Mouse (Mus musculus) limb, embryonic 11.5 days (tissue): ENCODE data around the gene Extl2. TPM values are rescaled to one million over a fixed set of nuclear protein-coding genes. Genes with fewer than 3 reads are reported as not detected.

Experiments used
- ATAC-seq: fragments of 200-750 bp; cut with Nextera tagmentation; 2 replicates; pipeline ENCODE4 v1.8.0; 2017; ENCODE audit warnings: low read depth; ENCODE audit not compliant: insufficient number of reproducible peaks, low FRiP score, low TSS enrichment
- DNase-seq: peaks from one replicate; pipeline ENCODE4 v3.0.0-alpha.2; 2015; ENCODE audit warnings: low spot score
- H3K27ac ChIP-seq: fragments of 300-500 bp; sonication (generic); replicated peaks from 2 replicates; pipeline ENCODE4 v1.5.1; 2014; ENCODE audit warnings: low read depth, mild to moderate bottlenecking, low read length
- H3K27me3 ChIP-seq: fragments of 300-500 bp; sonication (generic); 2 replicates; pipeline ENCODE4 v1.6.1; 2014; ENCODE audit warnings: mild to moderate bottlenecking, low read length, mixed read lengths; ENCODE audit not compliant: control insufficient read depth, insufficient read depth
- H3K36me3 ChIP-seq: fragments of 300-500 bp; sonication (generic); 2 replicates; pipeline ENCODE4 v1.6.1; 2014; ENCODE audit warnings: mild to moderate bottlenecking, low read length, moderate library complexity, mixed read lengths; ENCODE audit not compliant: control insufficient read depth, insufficient read depth
- H3K4me1 ChIP-seq: fragments of 300-500 bp; sonication (generic); 2 replicates; pipeline ENCODE4 v1.6.1; 2014; ENCODE audit warnings: low read length, mixed read lengths; ENCODE audit not compliant: control insufficient read depth, insufficient read depth
- H3K4me2 ChIP-seq: fragments of 300-500 bp; sonication (generic); 2 replicates; pipeline ENCODE4 v1.6.1; 2014; ENCODE audit warnings: low read depth, mild to moderate bottlenecking, moderate library complexity; ENCODE audit not compliant: severe bottlenecking
- H3K4me3 ChIP-seq: fragments of 300-500 bp; sonication (generic); 2 replicates; pipeline ENCODE4 v1.5.1; 2014; ENCODE audit warnings: low read depth, low read length
- H3K9ac ChIP-seq: fragments of 300-500 bp; sonication (generic); 2 replicates; pipeline ENCODE4 v1.6.1; 2014; ENCODE audit warnings: mild to moderate bottlenecking, low read length
- H3K9me3 ChIP-seq: fragments of 300-500 bp; sonication (generic); 2 replicates; pipeline ENCODE4 v1.6.1; 2016; ENCODE audit warnings: low read length; ENCODE audit not compliant: control insufficient read depth
- WGBS: fragments of 180-500 bp; shearing (Covaris S2); extraction: QIAGEN DNeasy Blood & Tissue Kit; methylation state at CpG from one replicate; pipeline ENCODE4 v1.1.7; 2014; 5-methylcytosine and 5-hydroxymethylcytosine counted together
- polyA plus RNA-seq: library from polyadenylated mRNA; unstranded; fragments of >200 nt; fragmentation: Nextera tagmentation; extraction: Ambion mirVana; gene quantifications from 2 replicates; pipeline ENCODE4 v1.2.1, GENCODE M21; 2014

Extl2 gene
- polyA plus RNA-seq, 1 experiment from 2014 or later, result 18.1 TPM

- Histone ChIP-seq H3K36me3 (0 out of 2 replicates have a peak, but pooled peaks cover 2% of the 10 kb centered on the region), H3K4me3 (no peak overlapping the region), H3K27ac (no peak overlapping the region), H3K4me1 (peaks cover 3% of the 10 kb centered on the region; the same call in 1 of the 2 replicates), H3K4me2 (no peak overlapping the region), H3K9me3 (no peaks in the 10 kb centered on the region), H3K27me3 (no peaks in the 10 kb centered on the region), H3K9ac (no peak overlapping the region)
- no peak for ATAC-seq
- no peak for DNase-seq
- 58% methylated on average over 4 of the region's 4 CpGs for WGBS
Measured at GRCm38 (mm10) chr3:115992588-115992987, 14.7 kb upstream of the Extl2 start.

GRCm38 (mm10) chr3:115993025-115993424 is 14.2 kb upstream of the Extl2 start:
- Histone ChIP-seq H3K4me2 (no peak overlapping the region), H3K9ac (no peak overlapping the region), H3K27ac (no peak overlapping the region), H3K27me3 (no peaks in the 10 kb centered on the region), H3K9me3 (peaks cover under 1% of the 10 kb centered on the region; the same call in 1 of the 2 replicates), H3K4me1 (peaks cover 3% of the 10 kb centered on the region; the same call in 1 of the 2 replicates), H3K4me3 (no peak overlapping the region), H3K36me3 (peaks cover 3% of the 10 kb centered on the region; the same call in 1 of the 2 replicates)
- 49% methylated on average over 10 of the region's 10 CpGs for WGBS
- peak; percentile 34 for DNase-seq
- no peak for ATAC-seq

- Histone ChIP-seq H3K9me3 (peaks cover 3% of the 10 kb centered on the region; the same call in 1 of the 2 replicates), H3K4me3 (no peak overlapping the region), H3K27me3 (no peaks in the 10 kb centered on the region), H3K4me1 (peaks cover 1% of the 10 kb centered on the region; the same call in 1 of the 2 replicates), H3K36me3 (peaks cover 13% of the 10 kb centered on the region; the same call in 1 of the 2 replicates), H3K4me2 (no peak overlapping the region), H3K27ac (no peak overlapping the region), H3K9ac (no peak overlapping the region)
- 90% methylated on average over 5 of the region's 5 CpGs for WGBS
- DNase-seq (no peak), ATAC-seq (no peak)
Measured at GRCm38 (mm10) chr3:115996929-115997328, 10.3 kb upstream of the Extl2 start.

GRCm38 (mm10) chr3:116006284-116006977 is 831 bp upstream of the Extl2 start:
- Histone ChIP-seq H3K4me3 (peak overlapping the region; percentile 67), H3K4me2 (peak overlapping the region; percentile 96), H3K9ac (peak overlapping the region; percentile 63), H3K36me3 (peaks cover 3% of the 10 kb centered on the region; the same call in 1 of the 2 replicates), H3K27me3 (no peaks in the 10 kb centered on the region), H3K27ac (no peak overlapping the region), H3K4me1 (no peaks in the 10 kb centered on the region; the same call in 1 of the 2 replicates), H3K9me3 (no peaks in the 10 kb centered on the region)
- WGBS, result 7% methylated on average over 12 of the region's 12 CpGs
- ATAC-seq, result no peak
- no peak for DNase-seq

- peak overlapping the region; percentile 61 for H3K27ac ChIP-seq
- peak overlapping the region; percentile 54 for H3K9ac ChIP-seq
- peak overlapping the region; percentile 67 for H3K4me3 ChIP-seq
- H3K27me3 ChIP-seq, result no peaks in the 10 kb centered on the region
- H3K4me1 ChIP-seq, result no peaks in the 10 kb centered on the region; the same call in 1 of the 2 replicates
- peaks cover 3% of the 10 kb centered on the region; the same call in 1 of the 2 replicates for H3K36me3 ChIP-seq
- H3K9me3 ChIP-seq, result no peaks in the 10 kb centered on the region
- peak overlapping the region; percentile 96 for H3K4me2 ChIP-seq
- peak; percentile 83 for DNase-seq
- WGBS, result under 1% methylated on average over 12 of the region's 12 CpGs
- peak; percentile 77 for ATAC-seq
Measured at GRCm38 (mm10) chr3:116007941-116008440, 729 bp downstream of the Extl2 start.

GRCm38 (mm10) chr3:116009622-116010344 is 2.5 kb downstream of the Extl2 start:
- Histone ChIP-seq H3K9ac (no peak overlapping the region), H3K4me3 (no peak overlapping the region), H3K4me2 (no peak overlapping the region), H3K9me3 (no peaks in the 10 kb centered on the region), H3K4me1 (no peaks in the 10 kb centered on the region; the same call in 1 of the 2 replicates), H3K27ac (no peak overlapping the region), H3K27me3 (no peaks in the 10 kb centered on the region), H3K36me3 (no peaks in the 10 kb centered on the region)
- DNase-seq (no peak), ATAC-seq (no peak)
- 93% methylated on average over 17 of the region's 17 CpGs for WGBS

- 94% methylated on average over 6 of the region's 6 CpGs for WGBS
- Histone ChIP-seq H3K4me3 (no peak overlapping the region), H3K27me3 (no peaks in the 10 kb centered on the region), H3K27ac (no peak overlapping the region), H3K4me1 (no peaks in the 10 kb centered on the region), H3K9ac (no peak overlapping the region), H3K36me3 (no peaks in the 10 kb centered on the region; the same call in 1 of the 2 replicates), H3K9me3 (no peaks in the 10 kb centered on the region), H3K4me2 (no peak overlapping the region)
- no peak for ATAC-seq
- DNase-seq, result no peak
Measured at GRCm38 (mm10) chr3:116014901-116015300, 7.6 kb downstream of the Extl2 start.

GRCm38 (mm10) chr3:116016116-116016515 is 8.9 kb downstream of the Extl2 start:
- WGBS, result 93% methylated on average over 13 of the region's 13 CpGs
- no peaks in the 10 kb centered on the region; the same call in 1 of the 2 replicates for H3K36me3 ChIP-seq

More at GRCm38 (mm10) chr3:116016116-116016515, 8.9 kb downstream of the Extl2 start:
- H3K27me3 ChIP-seq, result no peaks in the 10 kb centered on the region
- no peaks in the 10 kb centered on the region for H3K9me3 ChIP-seq
- H3K4me3 ChIP-seq, result no peak overlapping the region
- H3K4me2 ChIP-seq, result no peak overlapping the region
- DNase-seq (no peak), ATAC-seq (no peak)
- H3K4me1 ChIP-seq, result no peaks in the 10 kb centered on the region
- H3K9ac ChIP-seq, result no peak overlapping the region
- no peak overlapping the region for H3K27ac ChIP-seq
